Mouse (Mus musculus): Measurements from ENCODE around the gene Cntn1. TPM values are rescaled to one million over a fixed set of nuclear protein-coding genes. Genes with fewer than 3 reads are reported as not detected.

Cntn1 gene
- total RNA-seq, 1 experiment, result 0.62 TPM

DNA sequence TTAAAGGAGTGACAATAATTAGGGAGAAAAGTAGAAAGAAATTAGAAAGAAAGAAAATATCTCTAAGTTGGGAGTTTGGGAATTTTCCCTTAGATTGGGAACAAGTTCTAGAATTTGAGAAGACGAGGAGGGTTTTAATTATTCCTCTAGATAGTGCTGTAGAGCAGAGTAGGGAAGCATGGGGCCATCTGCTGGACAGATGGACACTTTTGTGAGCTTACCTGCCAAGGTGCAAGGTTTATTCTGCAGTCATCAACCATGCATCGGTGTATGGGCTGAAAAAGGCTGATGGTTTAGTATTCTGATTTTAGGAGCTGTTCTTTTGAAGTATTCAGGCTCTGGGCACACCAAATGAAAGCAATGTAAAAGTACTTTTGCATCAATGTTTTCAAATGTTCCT, 124.8 kb downstream of the Cntn1 start:
- no peak for TF ChIP-seq ZC3H11A (IDR thresholded peaks at IDR 0.05; ENCODE audit: borderline replicate concordance, low read depth, low read length)
- no peak for TF ChIP-seq ZNF384 (IDR thresholded peaks at IDR 0.05; ENCODE audit: low read depth, low read length)
- no peak for TF ChIP-seq MAFK (IDR thresholded peaks at IDR 0.05; ENCODE audit: insufficient read depth, low read depth, low read length)
- no peak for TF ChIP-seq HCFC1 (IDR thresholded peaks at IDR 0.05; ENCODE audit: borderline replicate concordance, insufficient read depth, low read length)
- no peak for TF ChIP-seq CHD2 (IDR thresholded peaks at IDR 0.05; ENCODE audit: low read depth, low read length)
- Histone ChIP-seq H3K4me1 (ENCODE audit: control insufficient read depth in 2 of 2, insufficient read depth in 2 of 2, low read length in 2 of 2, poor library complexity in 1 of 2) (no peaks in the 10 kb centered on the region), H3K4me3 (ENCODE audit: insufficient read depth in 1 of 2, low read depth in 1 of 2, low read length in 2 of 2, poor library complexity in 1 of 2, severe bottlenecking in 1 of 2) (no peak overlapping the region), H3K9me3 (ENCODE audit: control insufficient read depth, insufficient read depth, low read depth, low read length) (no peaks in the 10 kb centered on the region), H3K27ac (ENCODE audit: insufficient read depth, low read depth, low read length, poor library complexity, severe bottlenecking) (no peak overlapping the region), H3K9ac (ENCODE audit: insufficient read depth, low read depth, low read length, poor library complexity, severe bottlenecking) (no peak overlapping the region), H3K36me3 (ENCODE audit: control insufficient read depth, insufficient read depth, low read length, poor library complexity, severe bottlenecking) (no peaks in the 10 kb centered on the region)
- in situ Hi-C loops (cut with MboI; ENCODE audit: low sequenced_read_pairs in 2 of 2, unreplicated experiment in 2 of 2), result no loop called here
- DNase-seq (ENCODE audit: low read depth, low spot score), result no peak

DNA sequence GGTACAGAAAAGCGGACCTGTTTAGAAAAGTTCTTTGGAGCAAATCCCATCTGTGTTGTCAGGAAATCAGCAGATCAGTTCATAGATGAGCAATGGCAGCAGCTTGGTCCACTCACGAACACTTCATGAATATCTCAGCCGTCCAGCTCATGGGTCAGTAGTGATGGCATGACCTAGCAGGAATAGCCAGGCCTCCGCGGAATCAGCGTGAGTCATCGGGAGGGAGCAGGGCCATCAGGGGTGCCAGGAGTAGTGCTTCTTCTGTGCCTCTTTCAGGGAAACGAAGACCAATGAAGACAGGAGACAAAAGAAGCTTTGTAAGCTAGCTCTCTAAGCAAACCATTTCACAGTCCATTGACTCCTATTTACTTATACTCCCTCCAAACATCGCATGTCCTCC, 126.4 kb downstream of the Cntn1 start:
- in situ Hi-C loops (cut with MboI; ENCODE audit: low sequenced_read_pairs in 2 of 2, unreplicated experiment in 2 of 2), result no loop called here
- H3K36me3 ChIP-seq (ENCODE audit: control insufficient read depth, insufficient read depth, low read length, poor library complexity, severe bottlenecking), result no peaks in the 10 kb centered on the region
- no peaks in the 10 kb centered on the region for H3K9me3 ChIP-seq (ENCODE audit: control insufficient read depth, insufficient read depth, low read depth, low read length)
- H3K4me3 ChIP-seq (ENCODE audit: insufficient read depth in 1 of 2, low read depth in 1 of 2, low read length in 2 of 2, poor library complexity in 1 of 2, severe bottlenecking in 1 of 2), result no peak overlapping the region
- no peak overlapping the region for H3K27ac ChIP-seq (ENCODE audit: insufficient read depth, low read depth, low read length, poor library complexity, severe bottlenecking)
- no peaks in the 10 kb centered on the region for H3K4me1 ChIP-seq (ENCODE audit: control insufficient read depth in 2 of 2, insufficient read depth in 2 of 2, low read length in 2 of 2, poor library complexity in 1 of 2)
- H3K9ac ChIP-seq (ENCODE audit: insufficient read depth, low read depth, low read length, poor library complexity, severe bottlenecking), result no peak overlapping the region
- TF ChIP-seq ZNF384 (IDR thresholded peaks at IDR 0.05; ENCODE audit: low read depth, low read length), result no peak
- no peak for TF ChIP-seq ZC3H11A (IDR thresholded peaks at IDR 0.05; ENCODE audit: borderline replicate concordance, low read depth, low read length)
- TF ChIP-seq MAFK (IDR thresholded peaks at IDR 0.05; ENCODE audit: insufficient read depth, low read depth, low read length), result no peak
- TF ChIP-seq CHD2 (IDR thresholded peaks at IDR 0.05; ENCODE audit: low read depth, low read length), result no peak
- TF ChIP-seq HCFC1 (IDR thresholded peaks at IDR 0.05; ENCODE audit: borderline replicate concordance, insufficient read depth, low read length), result no peak
- no peak for DNase-seq (ENCODE audit: low read depth, low spot score)

DNA sequence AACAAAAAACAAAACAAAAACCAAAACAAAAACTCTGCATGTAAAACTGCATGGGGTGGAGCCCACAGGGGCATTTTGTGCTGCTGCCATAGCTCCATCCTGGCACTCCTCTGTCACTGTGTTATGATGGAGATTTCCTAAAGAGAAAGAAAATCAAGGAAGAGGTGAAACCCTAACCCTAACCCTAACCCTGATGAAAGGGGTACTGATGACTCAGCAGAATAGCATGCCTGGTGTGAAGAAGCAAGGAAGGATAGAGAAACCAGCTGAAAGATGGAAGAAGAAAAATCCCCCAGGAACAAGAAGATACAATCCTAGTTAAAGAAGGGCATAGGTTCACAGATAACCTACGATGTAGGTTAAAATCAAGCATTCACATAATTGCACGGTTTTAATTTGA, 134.5 kb downstream of the Cntn1 start:
- in situ Hi-C loops (cut with MboI; ENCODE audit: low sequenced_read_pairs in 2 of 2, unreplicated experiment in 2 of 2), result no loop called here
- Histone ChIP-seq H3K27ac (ENCODE audit: insufficient read depth, low read depth, low read length, poor library complexity, severe bottlenecking) (no peak overlapping the region), H3K36me3 (ENCODE audit: control insufficient read depth, insufficient read depth, low read length, poor library complexity, severe bottlenecking) (no peaks in the 10 kb centered on the region), H3K9ac (ENCODE audit: insufficient read depth, low read depth, low read length, poor library complexity, severe bottlenecking) (no peak overlapping the region), H3K9me3 (ENCODE audit: control insufficient read depth, insufficient read depth, low read depth, low read length) (no peaks in the 10 kb centered on the region), H3K4me3 (ENCODE audit: insufficient read depth in 1 of 2, low read depth in 1 of 2, low read length in 2 of 2, poor library complexity in 1 of 2, severe bottlenecking in 1 of 2) (no peak overlapping the region), H3K4me1 (ENCODE audit: control insufficient read depth in 2 of 2, insufficient read depth in 2 of 2, low read length in 2 of 2, poor library complexity in 1 of 2) (peaks cover 0 to 2% of the 10 kb centered on the region in 2 experiments; a peak in 1 of 4 replicates)
- TF ChIP-seq HCFC1 (IDR thresholded peaks at IDR 0.05; ENCODE audit: borderline replicate concordance, insufficient read depth, low read length) (no peak), ZNF384 (IDR thresholded peaks at IDR 0.05; ENCODE audit: low read depth, low read length) (no peak), CHD2 (IDR thresholded peaks at IDR 0.05; ENCODE audit: low read depth, low read length) (no peak), MAFK (IDR thresholded peaks at IDR 0.05; ENCODE audit: insufficient read depth, low read depth, low read length) (peak; percentile 90), ZC3H11A (IDR thresholded peaks at IDR 0.05; ENCODE audit: borderline replicate concordance, low read depth, low read length) (no peak)
- DNase-seq (ENCODE audit: low read depth, low spot score), result no peak

DNA sequence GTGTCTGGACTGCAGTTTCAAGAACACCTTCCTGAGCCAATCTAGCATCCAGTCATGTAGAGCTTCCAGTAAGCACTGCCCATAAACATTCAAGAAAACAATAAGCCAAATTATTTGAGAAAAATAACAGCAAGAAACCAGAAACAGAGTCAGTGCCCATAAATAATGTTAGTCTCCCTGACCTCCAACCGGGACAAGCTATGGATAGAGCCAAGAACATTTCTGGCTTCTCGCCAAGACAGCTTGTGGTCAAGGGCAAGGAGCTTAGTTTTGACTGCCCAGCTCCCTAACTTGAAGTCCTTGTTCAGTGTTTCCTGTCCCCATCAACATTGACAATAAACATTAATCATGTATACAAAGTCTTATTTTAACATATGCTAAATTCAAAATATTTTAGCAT, 139.0 kb downstream of the Cntn1 start:
- DNase-seq (ENCODE audit: low read depth, low spot score), result no peak
- H3K27ac ChIP-seq (ENCODE audit: insufficient read depth, low read depth, low read length, poor library complexity, severe bottlenecking), result no peak overlapping the region
- TF ChIP-seq MAFK (IDR thresholded peaks at IDR 0.05; ENCODE audit: insufficient read depth, low read depth, low read length) (no peak), ZNF384 (IDR thresholded peaks at IDR 0.05; ENCODE audit: low read depth, low read length) (no peak), HCFC1 (IDR thresholded peaks at IDR 0.05; ENCODE audit: borderline replicate concordance, insufficient read depth, low read length) (no peak), CHD2 (IDR thresholded peaks at IDR 0.05; ENCODE audit: low read depth, low read length) (no peak), ZC3H11A (IDR thresholded peaks at IDR 0.05; ENCODE audit: borderline replicate concordance, low read depth, low read length) (no peak)
- H3K4me1 ChIP-seq (ENCODE audit: control insufficient read depth in 2 of 2, insufficient read depth in 2 of 2, low read length in 2 of 2, poor library complexity in 1 of 2), result peaks cover 0 to 2% of the 10 kb centered on the region in 2 experiments; a peak in 1 of 4 replicates
- no peaks in the 10 kb centered on the region for H3K36me3 ChIP-seq (ENCODE audit: control insufficient read depth, insufficient read depth, low read length, poor library complexity, severe bottlenecking)
- no peak overlapping the region for H3K9ac ChIP-seq (ENCODE audit: insufficient read depth, low read depth, low read length, poor library complexity, severe bottlenecking)
- no peaks in the 10 kb centered on the region for H3K9me3 ChIP-seq (ENCODE audit: control insufficient read depth, insufficient read depth, low read depth, low read length)
- H3K4me3 ChIP-seq (ENCODE audit: insufficient read depth in 1 of 2, low read depth in 1 of 2, low read length in 2 of 2, poor library complexity in 1 of 2, severe bottlenecking in 1 of 2), result no peak overlapping the region
- in situ Hi-C loops (cut with MboI; ENCODE audit: low sequenced_read_pairs in 2 of 2, unreplicated experiment in 2 of 2), result no loop called here
